Mouse (Mus musculus) thymus, adult 2 months (tissue): ENCODE measurements at regions not wholly inside any gene's neighbourhood (a gene's known extent, or its start where the extent isn't known, plus 50 kb on each side); places are given as distances from the start of the nearest gene placed in this dataset.

ENCODE experiments used
- CTCF ChIP-seq: fragments of 200-500 bp; IDR thresholded peaks from 2 replicates; pipeline ENCODE4 v1.5.1; 2012; ENCODE audit warnings: mild to moderate bottlenecking, control low read depth, low read length, moderate library complexity, borderline replicate concordance; ENCODE audit not compliant: control insufficient read depth, poor library complexity, insufficient read depth; ENCODE audit errors: extremely low read depth
- POLR2A ChIP-seq: fragments of 200-500 bp; IDR thresholded peaks from 2 replicates; pipeline ENCODE4 v1.6.1; 2012; ENCODE audit warnings: mild to moderate bottlenecking, low read length, control low read depth, moderate library complexity; ENCODE audit not compliant: control insufficient read depth, poor library complexity, insufficient read depth; ENCODE audit errors: extremely low read depth

- TF ChIP-seq POLR2A (no peak), CTCF (no peak)
Observed at GRCm38 (mm10) chr10:111662665-111663064, 156.6 kb downstream of the Phlda1 start.
